Mouse (Mus musculus) kidney, adult 2 months (tissue): Measurements from ENCODE around the gene Ehd3. TPM values are rescaled to one million over a fixed set of nuclear protein-coding genes. Genes with fewer than 3 reads are reported as not detected.

Experiments used
- DNase-seq: peaks from one replicate; pipeline ENCODE4 v3.0.0; 2021
- H3K27ac ChIP-seq: fragments of 200-500 bp; 2 replicates; pipeline ENCODE4 v1.5.1; 2012; ENCODE audit warnings: low read depth, low read length, control low read depth, inconsistent platforms; ENCODE audit not compliant: insufficient read depth
- H3K27me3 ChIP-seq: fragments of 200-500 bp; replicated peaks from 2 replicates; pipeline ENCODE4 v1.6.1; 2012; ENCODE audit warnings: mild to moderate bottlenecking, moderate library complexity, low read length, inconsistent platforms; ENCODE audit not compliant: control insufficient read depth, insufficient read depth
- H3K36me3 ChIP-seq: fragments of 200-500 bp; 2 replicates; pipeline ENCODE4 v1.6.1; 2012; ENCODE audit warnings: mild to moderate bottlenecking, moderate library complexity, low read length, inconsistent platforms; ENCODE audit not compliant: control insufficient read depth, insufficient read depth
- H3K4me1 ChIP-seq: fragments of 200-500 bp; 2 replicates; pipeline ENCODE4 v1.6.1; 2011; ENCODE audit warnings: low read length; ENCODE audit not compliant: control insufficient read depth, insufficient read depth
- H3K4me3 ChIP-seq: fragments of 200-500 bp; 2 replicates; pipeline ENCODE4 v1.5.1; 2011; ENCODE audit warnings: mild to moderate bottlenecking, low read depth, low read length, control low read depth; ENCODE audit not compliant: insufficient read depth
- CTCF ChIP-seq: fragments of 200-500 bp; conservative IDR thresholded peaks from 2 replicates; pipeline ENCODE4 v1.5.1; 2011; ENCODE audit warnings: low read depth, mild to moderate bottlenecking, control low read depth, low read length, moderate library complexity, mixed read lengths; ENCODE audit not compliant: insufficient read depth, insufficient read length
- POLR2A ChIP-seq: fragments of 200-500 bp; IDR thresholded peaks from one replicate; pipeline ENCODE4 v1.6.1; 2011; ENCODE audit warnings: low read depth, low read length, control low read depth
- WGBS: fragments of 180-500 bp; shearing (Covaris S2); methylation state at CpG from one replicate; pipeline ENCODE4 v1.1.7; 2018; 5-methylcytosine and 5-hydroxymethylcytosine counted together
- polyA plus RNA-seq: library from polyadenylated mRNA; depleted of rRNA; stranded (reverse); fragments of >200 nt; gene quantifications from 2 replicates; pipeline ENCODE4 v1.2.3, GENCODE M21; 2012

The Ehd3 gene
- polyA plus RNA-seq, 1 experiment: 42.9 TPM

GRCm38 (mm10) chr17:73814500-73815190 lies 10.7 kb downstream of the Ehd3 start:
- H3K4me1 ChIP-seq: 0 out of 2 replicates have a peak, but pooled peaks cover 2% of the 10 kb centered on the region
- TF ChIP-seq CTCF: no peak
- no peak for TF ChIP-seq POLR2A
- no peak overlapping the region for H3K27ac ChIP-seq
- no peaks in the 10 kb centered on the region for H3K36me3 ChIP-seq
- WGBS: 94% methylated on average over 6 of the region's 6 CpGs
- DNase-seq: no peak
- H3K27me3 ChIP-seq: no peaks in the 10 kb centered on the region
- H3K4me3 ChIP-seq: no peak overlapping the region

DNA sequence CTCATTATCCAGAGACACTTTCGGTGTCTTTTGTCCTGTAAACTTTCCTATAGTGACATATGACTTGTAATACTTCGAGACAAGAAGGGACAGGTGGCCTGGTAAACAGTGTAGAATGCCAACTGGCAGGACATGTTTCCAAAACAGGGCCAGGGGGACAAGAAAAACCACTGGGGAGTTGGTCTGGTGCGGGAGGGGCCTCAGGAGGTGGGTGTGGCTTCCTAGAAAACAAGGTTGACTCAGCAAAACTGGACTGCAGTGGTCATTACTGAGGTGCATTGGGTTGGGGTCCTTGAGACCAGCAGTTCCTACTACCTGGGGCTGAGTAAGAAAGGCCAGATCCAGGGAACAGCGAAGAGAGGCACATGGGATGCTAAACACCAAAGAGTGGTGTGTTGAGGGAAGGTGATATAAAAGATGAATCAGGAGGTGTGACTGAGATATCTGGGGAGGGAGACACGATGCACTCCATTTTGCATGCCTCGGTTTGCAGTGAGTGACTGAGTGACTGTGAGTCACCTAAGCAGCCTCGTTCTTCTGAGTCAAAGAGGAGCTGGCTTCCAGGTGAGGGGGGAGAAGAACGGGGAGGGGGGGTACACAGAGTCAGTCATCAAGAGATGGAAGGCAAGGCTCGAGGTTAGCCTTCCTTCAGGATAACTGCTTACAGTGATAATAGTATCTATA lies 13.9 kb downstream of the Ehd3 start:
- Histone ChIP-seq H3K27ac (no peak overlapping the region), H3K4me1 (0 out of 2 replicates have a peak, but pooled peaks cover 2% of the 10 kb centered on the region), H3K27me3 (no peaks in the 10 kb centered on the region), H3K36me3 (no peaks in the 10 kb centered on the region), H3K4me3 (no peak overlapping the region)
- no peak for DNase-seq
- 85% methylated on average over 9 of the region's 9 CpGs for WGBS
- TF ChIP-seq POLR2A (no peak), CTCF (no peak)

- DNase-seq: no peak
- 70% methylated on average over 4 of the region's 4 CpGs for WGBS
- H3K27ac ChIP-seq: no peak overlapping the region
- no peaks in the 10 kb centered on the region for H3K27me3 ChIP-seq
- no peak overlapping the region for H3K4me3 ChIP-seq
- H3K36me3 ChIP-seq: no peaks in the 10 kb centered on the region
- no peak for TF ChIP-seq POLR2A
- no peak for TF ChIP-seq CTCF
- 0 out of 2 replicates have a peak, but pooled peaks cover 2% of the 10 kb centered on the region for H3K4me1 ChIP-seq
Observed at GRCm38 (mm10) chr17:73818936-73819335, 15.0 kb downstream of the Ehd3 start.

GRCm38 (mm10) chr17:73820726-73821125 lies 16.8 kb downstream of the Ehd3 start:
- H3K27me3 ChIP-seq: no peaks in the 10 kb centered on the region
- no peak overlapping the region for H3K4me3 ChIP-seq
- no peak for TF ChIP-seq CTCF
- no peak for TF ChIP-seq POLR2A
- 50% methylated on average over 4 of the region's 4 CpGs for WGBS
- H3K4me1 ChIP-seq: 0 out of 2 replicates have a peak, but pooled peaks cover 2% of the 10 kb centered on the region
- H3K36me3 ChIP-seq: no peaks in the 10 kb centered on the region
- peak; percentile 38 for DNase-seq
- H3K27ac ChIP-seq: no peak overlapping the region

DNA sequence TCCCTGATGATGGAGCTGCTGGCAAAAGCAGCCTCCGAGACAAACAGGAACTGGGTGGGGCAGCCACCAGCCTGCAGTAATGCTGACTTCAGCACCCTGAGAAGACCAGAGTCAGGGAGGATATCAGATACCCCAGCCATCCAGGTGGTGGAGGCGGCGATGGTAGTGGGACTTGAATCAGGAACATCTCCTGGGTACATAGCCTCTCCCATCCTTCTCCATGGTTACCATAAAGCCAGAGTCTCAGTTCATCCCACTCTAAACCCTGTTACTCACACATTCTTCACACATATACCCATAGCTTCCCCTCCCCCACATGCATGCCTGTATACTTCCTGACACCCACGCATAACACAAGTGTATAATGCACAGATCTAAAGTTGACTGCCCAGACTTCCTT lies 18.3 kb downstream of the Ehd3 start:
- TF ChIP-seq CTCF: no peak
- no peak for TF ChIP-seq POLR2A
- no peak for DNase-seq
- H3K27me3 ChIP-seq: no peaks in the 10 kb centered on the region
- H3K4me3 ChIP-seq: no peak overlapping the region
- H3K4me1 ChIP-seq: 0 out of 2 replicates have a peak, but pooled peaks cover 2% of the 10 kb centered on the region
- 69% methylated on average over 4 of the region's 4 CpGs for WGBS
- H3K27ac ChIP-seq: no peak overlapping the region
- no peaks in the 10 kb centered on the region for H3K36me3 ChIP-seq

DNA sequence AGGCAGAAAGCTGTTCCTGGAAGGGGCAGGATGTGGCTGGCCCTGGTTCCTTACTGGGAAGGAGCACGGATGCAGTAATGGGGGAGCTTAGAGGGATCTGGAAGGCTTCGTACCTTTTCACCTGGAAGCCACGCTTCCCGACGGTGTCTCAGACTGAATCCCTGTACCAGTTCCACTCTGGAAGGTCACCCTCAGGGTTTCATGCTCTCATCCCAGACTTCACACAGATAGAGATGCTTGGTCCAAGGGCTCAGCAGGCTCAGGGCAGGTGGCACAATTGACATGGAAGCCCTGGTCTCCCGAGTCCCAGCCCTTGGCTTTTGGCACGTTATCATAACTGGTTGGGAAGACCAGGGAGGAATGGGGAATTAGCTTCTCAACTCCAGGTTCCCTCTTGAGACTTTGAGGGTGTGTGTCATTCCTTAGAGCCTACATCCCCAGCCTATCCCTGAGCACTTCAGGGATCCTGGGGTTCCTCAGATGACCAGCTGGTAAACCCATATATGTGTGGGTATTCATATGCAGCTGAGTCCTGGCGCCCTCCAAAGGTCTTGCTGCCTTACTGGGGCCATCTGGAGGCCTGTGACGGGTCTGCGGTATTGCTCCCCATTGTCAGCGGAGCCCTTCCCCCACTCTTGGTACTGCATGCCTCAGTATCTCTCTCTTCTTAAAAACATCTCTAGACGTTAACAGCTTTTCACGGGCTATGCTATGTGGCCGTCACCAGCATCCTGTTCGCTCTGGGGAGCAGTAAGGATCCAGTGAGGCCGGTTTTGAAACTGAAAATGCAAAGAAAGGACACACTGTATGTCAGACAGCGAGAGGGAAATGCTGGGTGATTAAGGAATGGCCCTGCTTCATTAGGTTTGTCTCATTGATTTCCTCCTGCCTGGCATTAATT lies 19.4 kb downstream of the Ehd3 start:
- no peaks in the 10 kb centered on the region for H3K4me1 ChIP-seq
- TF ChIP-seq CTCF: no peak
- no peak for TF ChIP-seq POLR2A
- no peak for DNase-seq
- no peak overlapping the region for H3K4me3 ChIP-seq
- no peaks in the 10 kb centered on the region for H3K27me3 ChIP-seq
- no peak overlapping the region for H3K27ac ChIP-seq
- 83% methylated on average over 17 of the region's 17 CpGs for WGBS
- no peaks in the 10 kb centered on the region for H3K36me3 ChIP-seq
